ENCODE assay signal across 20 mouse cellular contexts in the genomic region with DNA sequence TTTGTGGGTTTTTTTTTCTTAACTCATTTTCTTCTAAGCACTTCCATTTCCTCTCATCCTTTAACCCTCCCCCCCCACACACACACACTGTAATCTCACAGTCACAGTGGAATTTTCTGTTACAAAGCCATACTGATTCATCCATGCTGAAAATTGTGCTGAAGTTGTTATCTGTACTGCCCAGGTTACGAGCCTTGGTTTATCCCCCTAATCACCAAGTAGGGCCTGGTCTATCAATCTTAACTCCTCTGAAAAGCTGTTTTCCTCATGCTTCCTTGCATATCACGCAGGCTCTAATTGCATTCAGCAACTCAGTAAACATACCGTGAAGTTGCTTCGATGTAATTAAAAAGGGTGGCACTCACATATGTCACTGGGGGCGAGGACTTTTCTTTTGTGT.
DNase-seq lines count a peak whose midpoint lies in the region; ATAC-seq and TF ChIP-seq lines count a peak whose summit lies in the region.
"Had no signal": no experiment of that assay in that cellular context is flagged by ENCODE, and none has a peak within 500 bp of the region (broad histone marks: within the 10 kb centered on the region; RNA-seq: fewer than 3 reads in every experiment).

No protein-coding gene starts in this region.

- TF ChIP-seq CTCF in brain, embryonic 14.5 days (IDR thresholded peaks at IDR 0.05; ENCODE audit: borderline replicate concordance, extremely low read depth, insufficient read depth, insufficient read length) = no peak

- no peak overlapping the region for H3K9ac ChIP-seq in hindbrain, embryonic 11.5 days (ENCODE audit: low read depth, low read length)
- H3K9ac ChIP-seq in hindbrain, embryonic 14.5 days = no peak overlapping the region
- H3K9ac ChIP-seq in midbrain, embryonic 13.5 days (replicated peaks) = no peak overlapping the region
- no peak overlapping the region for H3K9ac ChIP-seq in midbrain, embryonic 15.5 days
- no peak overlapping the region for H3K9ac ChIP-seq in neural tube, embryonic 14.5 days (replicated peaks; ENCODE audit: low read depth, low read length)
- H3K9ac ChIP-seq: embryonic facial prominence, embryonic 13.5 days; heart, embryonic 15.5 days had no signal

- H3K27ac ChIP-seq in hindbrain, embryonic 11.5 days (ENCODE audit: low read depth, low read length) = no peak overlapping the region
- H3K27ac ChIP-seq in hindbrain, embryonic 14.5 days = no peak overlapping the region
- no peak overlapping the region for H3K27ac ChIP-seq in midbrain, embryonic 13.5 days
- H3K27ac ChIP-seq in midbrain, embryonic 15.5 days = no peak overlapping the region
- no peak overlapping the region for H3K27ac ChIP-seq in neural tube, embryonic 14.5 days (ENCODE audit: low read depth, low read length)
- H3K27ac ChIP-seq: embryonic facial prominence, embryonic 13.5 days; heart, adult 2 months; heart, embryonic 15.5 days had no signal

- H3K4me3 ChIP-seq in hindbrain, embryonic 11.5 days (ENCODE audit: low read depth, low read length) = no peak overlapping the region
- H3K4me3 ChIP-seq in hindbrain, embryonic 14.5 days (replicated peaks; ENCODE audit: low read length) = no peak overlapping the region
- H3K4me3 ChIP-seq in midbrain, embryonic 13.5 days (replicated peaks) = no peak overlapping the region
- no peak overlapping the region for H3K4me3 ChIP-seq in midbrain, embryonic 15.5 days
- no peak overlapping the region for H3K4me3 ChIP-seq in neural tube, embryonic 14.5 days (ENCODE audit: low read depth, low read length)
- H3K4me3 ChIP-seq: embryonic facial prominence, embryonic 13.5 days; heart, adult 2 months; heart, embryonic 15.5 days had no signal

- TF ChIP-seq POLR2A in brain, embryonic 14.5 days (IDR thresholded peaks at IDR 0.05; ENCODE audit: borderline replicate concordance, extremely low read depth, insufficient read depth, insufficient read length, poor library complexity, severe bottlenecking) = no peak

- WGBS in hindbrain, embryonic 11.5 days = 28% methylated on average over 5 of the region's 5 CpGs
- 19% methylated on average over 5 of the region's 5 CpGs for whole genome bisulfite sequencing in hindbrain, embryonic 14.5 days
- 21% methylated on average over 5 of the region's 5 CpGs for WGBS in midbrain, embryonic 13.5 days
- WGBS in midbrain, embryonic 15.5 days = 15% methylated on average over 5 of the region's 5 CpGs
- WGBS in neural tube, embryonic 14.5 days = 17% methylated on average over 5 of the region's 5 CpGs

- DNase-seq in hindbrain, embryonic 11.5 days (ENCODE audit: low spot score) = no peak
- no peak for DNase-seq in hindbrain, embryonic 14.5 days (ENCODE audit: low spot score)
- peak; percentile 47 for DNase-seq in brain, embryonic 14.5 days (ENCODE audit: low read depth)
- DNase-seq in adrenal gland, adult 18-20 months (ENCODE audit: low spot score in 2 of 2) = no peak
- DNase-seq: adrenal gland, adult 2 months; cerebellum, adult 11 months; cerebellum, postnatal 14 days; gastrocnemius, postnatal 25 days; heart, adult 2 months; heart, postnatal 4 days; lung, postnatal 10 days; right cerebral cortex, adult 18-20 months had no signal

- peak; percentile 35; the same call in 1 of the 2 replicates for ATAC-seq in hindbrain, embryonic 11.5 days (ENCODE audit: low FRiP score)
- ATAC-seq in hindbrain, embryonic 14.5 days (ENCODE audit: low FRiP score) = no peak
- ATAC-seq in midbrain, embryonic 13.5 days = peak; percentile 50; the same call in 1 of the 2 replicates
- ATAC-seq in midbrain, embryonic 15.5 days (replicated peaks) = no peak
- ATAC-seq in neural tube, embryonic 14.5 days (ENCODE audit: low read depth) = peak; percentile 65
- ATAC-seq in inflammation-experienced regulatory T-cells, adult 6 months = no peak
- ATAC-seq: intestine, postnatal 0 days had no signal

- no peaks in the 10 kb centered on the region for H3K4me1 ChIP-seq in hindbrain, embryonic 11.5 days (replicated peaks; ENCODE audit: control insufficient read depth, insufficient read depth, low read length)
- H3K4me1 ChIP-seq in hindbrain, embryonic 14.5 days (replicated peaks; ENCODE audit: control insufficient read depth, insufficient read depth, low read length) = no peaks in the 10 kb centered on the region
- 0 out of 2 replicates have a peak, but pooled peaks cover 3% of the 10 kb centered on the region for H3K4me1 ChIP-seq in midbrain, embryonic 13.5 days (replicated peaks)
- H3K4me1 ChIP-seq in midbrain, embryonic 15.5 days = no peaks in the 10 kb centered on the region
- H3K4me1 ChIP-seq in neural tube, embryonic 14.5 days (ENCODE audit: control insufficient read depth, insufficient read depth, low read length) = no peaks in the 10 kb centered on the region
- H3K4me1 ChIP-seq: embryonic facial prominence, embryonic 13.5 days; heart, embryonic 15.5 days had no signal

- H3K9me3 ChIP-seq in hindbrain, embryonic 11.5 days (ENCODE audit: control insufficient read depth, low read length) = no peaks in the 10 kb centered on the region
- no peaks in the 10 kb centered on the region; the same call in 1 of the 2 replicates for H3K9me3 ChIP-seq in hindbrain, embryonic 14.5 days (ENCODE audit: control insufficient read depth, low read length)
- no peaks in the 10 kb centered on the region for H3K9me3 ChIP-seq in midbrain, embryonic 13.5 days
- no peaks in the 10 kb centered on the region for H3K9me3 ChIP-seq in midbrain, embryonic 15.5 days
- no peaks in the 10 kb centered on the region for H3K9me3 ChIP-seq in neural tube, embryonic 14.5 days (ENCODE audit: control insufficient read depth, low read length)
- H3K9me3 ChIP-seq: embryonic facial prominence, embryonic 13.5 days; heart, embryonic 15.5 days had no signal

- H3K27me3 ChIP-seq in hindbrain, embryonic 11.5 days (ENCODE audit: control insufficient read depth, insufficient read depth, low read length) = no peaks in the 10 kb centered on the region
- H3K27me3 ChIP-seq in hindbrain, embryonic 14.5 days (ENCODE audit: control insufficient read depth, insufficient read depth, low read length) = no peaks in the 10 kb centered on the region
- no peaks in the 10 kb centered on the region for H3K27me3 ChIP-seq in midbrain, embryonic 13.5 days
- no peaks in the 10 kb centered on the region for H3K27me3 ChIP-seq in midbrain, embryonic 15.5 days (replicated peaks)
- no peaks in the 10 kb centered on the region for H3K27me3 ChIP-seq in neural tube, embryonic 14.5 days (ENCODE audit: control insufficient read depth, insufficient read depth, low read length)
- H3K27me3 ChIP-seq: CH12.LX; embryonic facial prominence, embryonic 13.5 days; heart, embryonic 15.5 days had no signal

- H3K4me2 ChIP-seq in hindbrain, embryonic 11.5 days (replicated peaks; ENCODE audit: low read depth, low read length) = no peak overlapping the region
- no peak overlapping the region for H3K4me2 ChIP-seq in hindbrain, embryonic 14.5 days (replicated peaks)
- no peak overlapping the region for H3K4me2 ChIP-seq in midbrain, embryonic 13.5 days (replicated peaks)
- no peak overlapping the region for H3K4me2 ChIP-seq in midbrain, embryonic 15.5 days
- no peak overlapping the region for H3K4me2 ChIP-seq in neural tube, embryonic 14.5 days (ENCODE audit: low read depth, low read length)
- H3K4me2 ChIP-seq: embryonic facial prominence, embryonic 13.5 days; heart, embryonic 15.5 days had no signal

- no peaks in the 10 kb centered on the region for H3K36me3 ChIP-seq in hindbrain, embryonic 11.5 days (ENCODE audit: control insufficient read depth, insufficient read depth, low read length)
- no peaks in the 10 kb centered on the region for H3K36me3 ChIP-seq in hindbrain, embryonic 14.5 days (replicated peaks; ENCODE audit: control insufficient read depth, insufficient read depth)
- H3K36me3 ChIP-seq in midbrain, embryonic 13.5 days = no peaks in the 10 kb centered on the region
- H3K36me3 ChIP-seq in midbrain, embryonic 15.5 days (replicated peaks) = no peaks in the 10 kb centered on the region
- H3K36me3 ChIP-seq in neural tube, embryonic 14.5 days (ENCODE audit: control insufficient read depth, insufficient read depth, low read length) = no peaks in the 10 kb centered on the region
- H3K36me3 ChIP-seq: embryonic facial prominence, embryonic 13.5 days; heart, embryonic 15.5 days had no signal

Comparison
In these comparisons a context has a peak if more than half of its experiments do, and no peak if none do; other contexts are left out.
1. ATAC-seq: peak in hindbrain, embryonic 11.5 days (single experiment), midbrain, embryonic 13.5 days (single experiment) and neural tube, embryonic 14.5 days (single experiment); none in hindbrain, embryonic 14.5 days (single experiment), midbrain, embryonic 15.5 days (single experiment) and inflammation-experienced regulatory T-cells, adult 6 months (single experiment).